Mouse (Mus musculus) layer of hippocampus, adult 18-20 months (tissue): Measurements from ENCODE around the gene Adck1. TPM values are rescaled to one million over a fixed set of nuclear protein-coding genes. Genes with fewer than 3 reads are reported as not detected.
"Not testable (repeated sequence)": the region's sequence is repeated elsewhere in the genome, so short reads cannot be mapped to it uniquely, and the experiment has no call there.

Source experiments
- DNase-seq, 2 experiments: peaks; one replicate each; pipeline ENCODE4 v3.0.0; 2022; ENCODE audit warnings: low spot score in 2 of 2
- total RNA-seq, 2 experiments: library from RNA; stranded (reverse); gene quantifications; 2 replicates each; pipeline ENCODE4 v1.2.3; 2021

Adck1 gene
- total RNA-seq, 2 experiments from 2014 or later: 32.3 to 32.8 TPM

DNA sequence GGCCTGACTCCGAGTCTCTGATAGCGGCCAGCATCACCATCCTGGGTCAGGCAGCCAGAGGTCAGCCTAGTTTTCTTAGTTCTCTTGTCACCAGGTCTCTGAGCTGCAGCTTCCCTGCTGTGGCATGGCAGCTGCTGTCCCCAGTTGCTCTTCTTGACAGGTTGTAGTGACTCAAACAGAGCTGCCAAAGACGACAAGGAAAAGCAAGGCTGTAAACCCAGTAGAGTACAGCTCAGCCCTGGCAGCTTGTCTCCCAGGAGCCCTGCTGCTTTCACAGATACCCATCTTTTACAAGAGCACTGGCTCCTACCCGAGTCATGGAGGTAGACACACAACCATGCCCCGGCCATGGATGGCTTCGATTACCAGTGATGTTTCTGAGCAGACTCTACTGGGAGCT is 108.3 kb downstream of the Adck1 start:
- no peak for DNase-seq

GRCm38 (mm10) chr12:88471884-88472283 is 111.5 kb downstream of the Adck1 start:
- DNase-seq: not testable (repeated sequence)

DNA sequence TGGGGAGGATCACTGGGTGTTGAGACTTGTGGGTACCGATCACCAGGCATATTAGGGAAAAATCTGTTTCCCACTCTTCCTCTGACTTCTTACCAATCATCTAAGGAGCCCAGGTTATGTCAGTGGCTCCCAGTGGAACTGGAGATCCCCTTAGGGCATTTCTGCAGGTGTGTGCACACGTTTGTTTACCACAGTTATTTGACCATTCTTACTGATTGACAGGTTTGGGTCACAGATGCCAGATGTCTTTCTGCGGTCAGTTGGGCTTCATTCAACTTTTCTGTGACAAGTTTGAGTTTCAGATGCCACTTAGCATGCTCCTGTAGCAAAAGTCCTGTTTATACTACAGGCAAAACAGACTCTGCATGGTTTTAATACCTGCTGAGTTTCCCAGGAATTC is 112.5 kb downstream of the Adck1 start:
- DNase-seq: no peak

DNA sequence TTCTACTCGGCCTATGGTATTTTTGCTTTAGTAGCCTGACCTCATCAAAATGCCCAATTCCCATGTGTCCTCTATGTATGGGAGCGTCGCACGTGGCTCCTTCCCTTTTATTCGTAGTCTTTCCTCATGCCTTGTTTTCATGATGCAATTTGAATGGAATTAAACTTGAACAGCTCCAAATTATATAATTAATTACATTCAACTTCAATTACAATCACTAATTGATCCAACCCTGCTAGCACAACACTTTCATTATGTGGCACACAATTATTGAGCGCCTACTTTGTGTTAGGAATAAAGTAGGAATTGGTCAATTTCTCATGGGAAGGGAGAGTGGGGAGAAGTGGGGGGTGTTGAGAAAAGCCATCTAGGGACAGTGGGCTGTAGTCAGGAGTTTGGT is 113.4 kb downstream of the Adck1 start:
- no peak for DNase-seq

DNA sequence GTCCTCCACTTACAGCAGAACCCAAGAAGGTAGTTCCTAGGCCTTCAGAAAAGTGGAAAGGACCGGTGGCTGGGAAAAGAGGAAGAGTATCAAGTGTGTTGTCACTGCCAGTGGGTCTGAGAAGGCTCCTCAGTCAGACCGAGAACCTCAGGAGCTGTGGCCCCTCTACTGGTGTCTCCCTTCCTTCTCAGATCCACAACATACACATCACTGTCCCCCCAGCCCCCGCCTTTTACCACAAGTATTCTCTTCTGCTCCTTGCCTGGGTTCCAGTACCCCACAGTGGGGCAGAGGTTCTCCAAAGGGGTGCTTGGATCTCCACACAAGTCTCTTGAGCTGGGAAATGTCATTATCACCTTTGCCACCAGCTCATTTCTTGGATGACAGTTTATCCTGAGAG is 115.5 kb downstream of the Adck1 start:
- DNase-seq: no peak

DNA sequence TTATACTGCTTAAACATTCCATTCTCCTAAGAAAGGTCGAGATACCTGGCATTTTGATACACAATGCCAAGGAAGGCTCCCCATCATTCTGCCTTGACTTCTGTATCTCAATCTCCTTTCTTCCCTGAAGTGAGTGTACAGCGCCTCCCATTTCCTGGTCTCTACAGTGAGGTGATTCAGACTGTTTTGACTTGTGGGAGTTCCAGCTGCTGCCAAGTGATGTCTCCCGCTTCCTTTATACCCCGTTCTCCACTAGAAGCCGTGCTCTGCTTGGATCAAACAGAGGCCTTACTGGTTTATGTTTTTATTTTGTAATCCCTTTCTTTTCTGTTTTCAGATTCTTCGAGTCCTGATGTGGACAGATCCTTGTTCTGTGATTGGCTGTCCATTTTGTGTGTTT is 116.3 kb downstream of the Adck1 start:
- DNase-seq: no peak

DNA sequence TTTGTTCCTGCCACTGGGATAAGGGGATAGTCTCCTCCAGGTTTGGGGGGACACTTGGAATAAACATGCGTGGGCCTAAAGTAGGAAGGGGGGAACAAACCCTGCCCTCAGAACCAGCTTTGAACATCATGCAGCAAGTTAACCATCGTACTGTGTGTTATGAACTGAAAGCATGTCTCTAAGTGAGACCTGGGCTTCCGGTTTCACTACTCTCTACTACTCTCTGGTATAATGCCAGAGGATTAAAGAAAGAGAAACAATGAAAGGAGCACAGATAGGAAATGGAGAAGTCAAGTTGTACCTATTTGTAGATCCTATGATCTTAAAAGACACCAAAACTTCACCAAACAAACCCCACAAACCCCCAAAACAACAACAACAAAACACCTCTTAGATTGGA is 121.3 kb downstream of the Adck1 start:
- no peak for DNase-seq

- DNase-seq: no peak
Measured at GRCm38 (mm10) chr12:88490881-88491280, 130.5 kb downstream of the Adck1 start.

Other genes starting within 250 kb of the Adck1 start
- gene Gm10436, start 178.4 kb upstream of the Adck1 start, total RNA-seq: not detected
- not detected for gene Gm8332, start 110.5 kb upstream of the Adck1 start, total RNA-seq
- gene Gm5662, start 86.1 kb upstream of the Adck1 start, total RNA-seq: not detected
- gene Gm5039, start 36.5 kb upstream of the Adck1 start, total RNA-seq: not detected